Mouse (Mus musculus): ENCODE measurements around the gene Omt2b.
"Not testable (repeated sequence)": the region's sequence is repeated elsewhere in the genome, so short reads cannot be mapped to it uniquely, and the experiment has no call there.

The Omt2b gene

DNA sequence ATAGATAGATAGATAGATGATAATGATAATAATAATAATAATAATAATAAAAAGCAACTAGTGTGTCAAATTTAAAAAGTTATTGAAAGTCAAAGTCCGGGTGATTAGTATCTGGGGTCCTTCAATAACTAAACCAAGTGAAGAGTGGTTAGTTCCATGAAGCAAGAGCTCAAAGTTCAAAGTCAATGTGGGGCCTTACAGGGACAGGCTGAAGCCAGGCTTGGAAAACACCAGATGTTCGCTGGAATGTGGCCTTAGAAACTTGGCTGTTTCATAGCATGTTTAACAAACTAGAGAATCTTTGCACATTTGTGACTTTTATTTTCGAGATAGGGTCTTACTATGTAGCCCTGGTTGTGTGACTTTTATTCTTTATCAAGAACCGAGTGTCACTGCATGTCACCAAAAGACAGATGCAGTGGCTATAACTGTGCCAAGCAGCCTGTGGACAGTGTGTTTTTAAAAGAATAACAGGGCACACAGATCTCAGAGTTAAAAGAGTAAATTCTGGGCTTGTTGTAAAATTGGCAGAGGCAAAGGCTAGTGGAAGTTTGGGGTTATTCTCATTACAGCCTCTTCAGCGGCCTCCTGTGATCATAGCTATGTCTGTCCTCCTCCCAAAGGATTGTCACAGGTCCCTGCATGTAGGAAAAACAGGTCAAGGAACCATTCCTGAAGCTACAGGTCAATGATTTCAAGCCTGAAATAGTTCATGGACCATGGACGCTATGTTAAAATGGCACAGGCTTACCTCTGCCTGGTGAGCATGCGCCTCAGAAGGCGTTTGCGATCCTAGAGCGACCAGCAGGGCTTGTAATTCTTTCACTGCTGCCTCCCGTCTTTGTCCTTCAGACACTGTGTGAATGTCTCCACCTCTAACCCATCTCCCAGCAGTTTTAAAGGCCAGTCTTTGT lies 27.5 kb downstream of the Omt2b start:
- DNase-seq = no peak

GRCm38 (mm10) chr9:78355611-78356010 lies 28.2 kb downstream of the Omt2b start, which contains the start of gene Gsta2:
Gene Gsta2 (minus strand): TSS chr9:78355788.
- DNase-seq = no peak

DNA sequence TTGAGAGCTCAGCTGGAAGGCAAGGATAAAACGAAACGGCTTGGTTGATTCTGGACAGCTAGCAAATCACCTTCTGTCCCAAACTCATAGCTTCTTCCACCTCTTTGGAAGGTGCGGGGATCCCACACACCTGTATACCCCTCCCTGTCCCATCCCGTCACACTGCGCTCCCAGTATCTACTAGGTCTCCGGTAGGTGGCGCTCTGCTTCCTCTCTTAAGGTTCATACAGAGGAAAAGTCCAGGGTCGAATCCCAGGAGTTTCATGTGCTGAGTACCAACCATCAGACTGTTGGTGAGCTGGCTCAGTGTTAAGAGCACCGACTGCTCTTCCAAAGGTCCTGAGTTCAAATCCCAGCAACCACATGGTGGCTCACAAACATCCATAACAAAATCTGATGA lies 30.7 kb downstream of the Omt2b start:
- DNase-seq = peak; percentile 71

GRCm38 (mm10) chr9:78359750-78360483 lies 32.5 kb downstream of the Omt2b start:
- DNase-seq = no peak

DNA sequence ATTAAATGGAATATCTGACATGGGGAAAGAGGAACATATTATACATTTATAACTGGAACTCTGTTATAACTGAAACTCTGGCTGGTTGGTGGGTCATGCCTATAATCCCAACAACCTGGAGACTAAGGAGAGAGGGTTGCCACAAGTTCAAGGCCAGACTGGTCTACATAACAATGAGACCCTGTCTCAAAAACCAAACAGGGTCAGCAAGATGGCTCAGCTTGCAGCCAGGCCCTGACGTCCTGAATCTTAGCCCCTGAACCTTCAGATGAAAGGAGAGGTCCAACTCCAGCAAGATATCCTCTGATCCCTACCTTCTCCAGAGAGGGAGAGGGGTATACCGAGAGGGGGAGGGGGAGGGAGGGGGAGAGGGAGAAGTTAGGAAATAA lies 33.1 kb downstream of the Omt2b start:
- DNase-seq = no peak

DNA sequence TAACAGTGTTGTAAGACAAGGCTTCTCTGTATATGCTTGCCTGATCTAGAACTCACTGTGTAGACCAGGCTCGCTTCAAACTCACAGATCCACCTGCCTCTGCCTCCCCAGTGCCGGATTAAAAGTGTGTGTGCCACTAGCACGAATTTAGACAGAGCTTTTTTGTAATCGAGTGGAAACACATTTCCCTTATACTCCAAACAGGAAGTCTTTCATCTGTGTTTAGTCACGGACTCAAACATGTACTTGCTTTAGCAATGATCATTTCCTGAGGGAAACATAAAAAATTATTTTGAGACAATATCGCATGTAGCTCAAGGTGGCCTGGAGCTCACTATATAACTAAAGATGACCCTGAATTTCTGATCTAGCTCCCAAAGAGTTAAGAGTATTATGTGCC lies 36.0 kb downstream of the Omt2b start:
- no peak for DNase-seq

GRCm38 (mm10) chr9:78364701-78365100 lies 37.3 kb downstream of the Omt2b start:
- DNase-seq = no peak

DNA sequence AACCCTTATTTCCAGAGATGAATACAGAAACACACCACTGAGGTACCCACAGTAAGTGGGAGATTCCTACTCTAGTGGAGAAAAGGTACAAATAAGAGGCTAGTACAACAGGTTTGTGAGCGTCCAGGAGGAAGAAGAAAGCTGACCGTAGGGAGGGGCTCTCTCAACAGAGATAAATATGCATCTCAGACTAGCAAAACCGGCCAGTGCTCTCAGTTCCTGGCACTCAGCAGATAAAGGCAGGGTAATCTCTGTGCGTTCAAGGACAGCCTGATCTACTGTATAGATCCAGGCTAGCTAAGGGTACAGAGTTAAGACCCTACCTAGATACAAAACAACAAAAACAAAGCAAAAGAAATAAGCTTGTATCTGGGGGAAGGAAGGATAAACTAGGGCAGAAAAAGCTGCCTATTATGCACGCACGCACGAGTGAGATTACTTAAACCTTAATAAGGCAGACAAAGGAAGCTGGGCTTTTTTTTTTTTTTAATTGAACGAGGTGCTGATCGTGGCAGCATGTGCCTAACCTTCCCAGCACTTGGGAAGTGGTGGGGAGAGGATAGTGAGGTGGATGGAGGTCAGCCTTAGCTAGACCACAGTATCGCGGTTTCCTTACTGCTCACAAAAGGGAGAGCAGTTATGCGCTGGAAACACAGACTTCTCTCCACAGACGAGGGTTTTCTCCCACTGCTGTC lies 38.6 kb downstream of the Omt2b start:
- no peak for DNase-seq

DNA sequence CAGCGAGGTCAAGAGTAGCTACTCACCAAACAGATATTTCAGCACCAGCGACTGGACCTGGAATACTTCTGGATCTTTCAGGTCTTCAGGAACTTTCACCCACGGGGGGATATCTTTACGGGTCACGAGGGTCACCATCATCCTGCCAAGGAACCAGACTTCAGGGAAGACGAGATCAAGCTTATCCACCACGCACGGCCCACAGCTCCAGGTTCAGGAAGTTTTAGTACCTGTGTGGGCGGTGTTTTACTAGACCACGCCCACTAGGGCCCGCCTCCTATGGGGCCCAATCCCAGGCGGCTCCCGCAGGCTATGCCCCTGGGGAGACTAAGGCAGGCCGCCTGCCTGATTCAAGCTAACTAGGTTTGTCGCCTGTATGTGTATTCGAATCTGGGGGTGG lies 40.6 kb downstream of the Omt2b start, which contains the start of gene Dppa5a:
Dppa5a (minus strand) TSS at position 219 of the 400 bp plus-strand sequence.
- DNase-seq = not testable (repeated sequence)

DNA sequence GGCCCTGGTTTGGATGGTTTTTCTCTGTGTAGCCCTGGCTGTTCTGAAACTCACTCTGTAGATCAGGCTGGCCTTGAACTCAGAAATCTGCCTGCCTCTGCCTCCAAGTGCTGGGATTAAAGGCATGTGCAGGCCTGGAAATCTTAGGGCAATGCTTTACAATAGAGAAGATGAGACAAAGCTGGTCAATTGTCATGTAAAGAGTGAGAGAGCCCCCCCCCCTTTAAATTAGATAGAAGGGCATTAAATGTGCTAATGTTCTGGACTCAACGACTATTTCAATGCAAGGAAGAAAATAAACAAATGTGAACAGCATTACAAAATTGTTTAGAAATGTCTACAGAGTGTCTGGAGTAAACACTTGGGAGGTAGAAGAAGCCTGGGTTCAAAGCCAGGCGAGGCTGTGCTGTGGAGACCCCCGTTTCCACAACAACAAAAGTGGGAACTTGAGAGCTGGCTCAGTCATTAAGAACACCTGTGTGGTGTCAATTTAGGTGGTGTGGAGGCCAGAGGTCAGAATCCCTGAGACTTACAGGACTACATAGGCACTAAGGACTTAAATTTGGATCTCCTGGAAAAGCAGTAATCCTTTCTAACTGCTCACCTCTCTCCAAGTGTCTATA lies 41.4 kb downstream of the Omt2b start:
- DNase-seq = no peak

GRCm38 (mm10) chr9:78369349-78369748 lies 42.0 kb downstream of the Omt2b start:
- DNase-seq = no peak

GRCm38 (mm10) chr9:78369786-78370185 lies 42.4 kb downstream of the Omt2b start:
- DNase-seq = no peak

DNA sequence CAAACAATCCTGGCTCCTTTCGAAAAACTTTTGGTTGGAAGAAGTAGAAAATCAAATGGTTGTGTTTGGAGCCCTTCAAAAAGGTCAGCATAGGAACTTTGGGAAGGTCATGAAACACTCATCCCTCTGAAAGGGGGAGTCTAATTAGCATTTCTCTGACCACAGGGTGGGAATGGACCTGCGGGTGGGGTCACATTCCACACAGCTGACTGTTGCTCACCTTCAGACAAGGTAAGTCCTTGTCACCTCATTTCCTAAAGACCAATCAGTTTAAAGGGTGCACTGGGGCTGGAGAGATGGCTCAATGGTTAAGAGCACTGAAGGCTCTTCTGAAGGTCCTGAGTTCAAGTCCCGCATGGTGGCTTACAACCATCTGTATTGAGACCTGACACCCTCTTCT lies 44.1 kb downstream of the Omt2b start:
- DNase-seq = no peak

DNA sequence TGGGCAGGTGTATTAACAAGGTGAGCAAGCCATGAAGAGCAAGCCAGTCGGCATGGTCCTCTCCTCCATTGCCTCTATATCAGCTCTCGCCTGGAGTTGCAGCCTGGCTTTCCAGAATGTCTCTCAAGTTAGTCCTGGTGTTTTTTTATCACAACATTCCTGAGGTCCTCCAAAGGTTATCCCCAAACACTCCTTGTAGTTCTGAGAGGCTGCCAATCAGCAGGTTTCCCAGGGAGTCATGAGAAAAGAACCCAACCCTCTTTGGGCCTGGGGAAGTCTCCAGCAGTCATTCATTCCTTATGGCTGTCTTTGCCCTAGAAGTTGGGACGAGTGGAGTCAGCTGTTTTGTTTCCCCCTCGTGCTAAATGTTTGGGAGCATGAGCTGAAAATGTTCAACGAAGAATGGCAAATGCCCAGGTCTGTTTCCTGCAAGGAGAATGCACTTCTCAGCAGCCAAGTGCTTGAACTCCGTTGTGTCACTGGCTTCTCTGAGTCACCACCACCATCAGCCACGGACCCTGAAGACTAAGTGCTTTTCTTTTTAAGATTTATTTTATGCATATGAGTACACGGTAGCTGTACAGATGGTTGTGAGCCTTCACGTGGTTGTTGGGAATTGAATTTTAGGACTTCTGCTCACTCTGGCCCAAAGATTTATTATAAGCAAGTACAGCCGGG lies 45.6 kb downstream of the Omt2b start:
- no peak for DNase-seq

- DNase-seq = no peak
These were observed 47.0 kb downstream of the Omt2b start for GRCm38 (mm10) chr9:78374397-78374796.

DNA sequence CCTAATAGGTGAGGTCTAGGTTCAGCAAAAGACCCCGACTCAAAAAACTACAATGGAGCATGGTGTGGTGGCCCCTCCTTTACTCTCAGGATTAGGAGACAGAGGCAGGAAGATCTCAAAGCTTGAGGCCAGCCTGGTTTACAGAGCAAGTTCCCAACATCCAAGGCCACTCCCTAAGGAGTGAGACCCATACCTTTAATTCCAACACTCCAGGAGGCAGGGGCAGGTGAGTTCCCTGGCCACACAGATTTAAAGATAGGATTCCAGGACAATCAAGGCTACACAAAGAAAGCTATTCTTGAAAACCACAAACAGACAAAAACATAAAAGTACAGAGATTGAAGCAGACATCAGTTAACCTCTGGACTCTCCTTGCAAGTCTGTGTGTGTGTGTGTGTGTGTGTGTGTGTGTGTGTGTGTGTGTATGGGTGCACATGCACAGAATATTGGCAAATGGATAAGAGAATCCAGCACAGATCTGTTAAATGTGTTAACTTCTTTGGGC lies 47.5 kb downstream of the Omt2b start:
- DNase-seq = no peak

DNA sequence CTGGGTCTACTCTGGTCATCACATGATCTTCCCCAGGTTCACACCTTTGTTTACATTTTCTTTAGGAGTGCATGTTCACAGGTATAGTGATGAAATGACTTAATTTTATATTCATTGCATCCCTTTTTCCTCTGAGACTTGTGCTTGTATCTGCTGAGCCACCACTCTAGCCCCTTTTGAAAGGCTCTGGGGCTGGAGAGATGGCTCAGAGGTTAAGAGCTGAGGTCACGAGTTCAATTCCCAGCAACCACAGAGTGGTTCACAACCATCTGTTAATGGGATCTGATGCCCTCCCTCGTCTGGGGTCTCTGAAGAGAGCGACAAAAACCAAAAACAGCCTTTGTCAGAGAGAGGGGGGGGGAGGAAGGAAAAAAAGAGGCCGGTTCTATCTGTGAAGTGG lies 48.1 kb downstream of the Omt2b start:
- no peak for DNase-seq

- no peak for DNase-seq
These were observed 50.2 kb downstream of the Omt2b start for GRCm38 (mm10) chr9:78377546-78377945.

DNA sequence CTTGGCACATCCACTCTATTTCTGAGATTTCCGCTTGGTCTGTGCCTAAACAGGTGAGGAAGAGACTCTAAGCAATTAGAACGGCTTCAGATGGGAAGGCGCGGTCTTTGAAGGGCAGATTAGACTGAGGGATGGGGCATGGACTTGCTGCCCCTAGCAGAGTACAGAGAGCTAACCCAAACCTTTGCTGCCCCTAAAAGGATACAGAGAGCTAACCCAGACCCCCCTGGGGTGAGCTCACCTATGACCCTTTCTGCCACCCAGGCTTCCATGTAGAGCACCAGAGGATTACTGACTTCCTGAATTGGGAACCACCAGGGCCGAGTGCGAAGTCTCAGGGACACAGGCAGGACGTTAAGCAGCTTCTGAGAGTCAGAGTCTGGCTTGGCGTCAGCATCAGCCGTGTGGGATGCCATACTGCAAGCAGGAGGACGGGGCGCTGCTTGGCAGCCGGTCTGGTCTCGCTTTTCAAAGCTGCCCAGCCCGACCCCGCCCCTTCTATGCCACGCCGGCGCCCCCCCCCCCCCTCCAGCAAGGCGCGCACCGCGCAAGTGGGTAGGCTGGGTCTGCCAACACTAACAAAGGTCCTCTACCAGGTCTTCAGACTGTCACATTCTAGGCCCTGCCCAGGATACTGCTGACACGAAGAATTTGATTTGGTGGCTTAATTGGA lies 50.9 kb downstream of the Omt2b start, which contains the start of gene Ooep:
Ooep (minus strand) TSS at position 613 of the 673 bp plus-strand sequence.
- peak; percentile 6 for DNase-seq
